Mouse (Mus musculus) intestine, postnatal 0 days (tissue): ENCODE measurements around the gene Lhfp. TPM values are rescaled to one million over a fixed set of nuclear protein-coding genes. Genes with fewer than 3 reads are reported as not detected.

Experiments used
- ATAC-seq: fragments of 200-750 bp; cut with Nextera tagmentation; 2 replicates; pipeline ENCODE4 v1.8.0; 2017; ENCODE audit warnings: mild to moderate bottlenecking, moderate TSS enrichment, moderate library complexity
- H3K27ac ChIP-seq: fragments of 300-500 bp; sonication (generic); 2 replicates; pipeline ENCODE4 v1.5.1; 2014; ENCODE audit warnings: mild to moderate bottlenecking, low read depth, low read length, moderate library complexity
- H3K27me3 ChIP-seq: fragments of 300-500 bp; sonication (generic); replicated peaks from 2 replicates; pipeline ENCODE4 v1.6.1; 2014; ENCODE audit warnings: low read length, mixed read lengths; ENCODE audit not compliant: control insufficient read depth, insufficient read depth
- H3K36me3 ChIP-seq: fragments of 300-500 bp; sonication (generic); 2 replicates; pipeline ENCODE4 v1.6.1; 2014; ENCODE audit warnings: mild to moderate bottlenecking, moderate library complexity; ENCODE audit not compliant: control insufficient read depth, insufficient read depth
- H3K4me1 ChIP-seq: fragments of 300-500 bp; sonication (generic); replicated peaks from 2 replicates; pipeline ENCODE4 v1.6.1; 2014; ENCODE audit warnings: antibody characterized with exemption, low read length, mixed read lengths; ENCODE audit not compliant: control insufficient read depth, insufficient read depth
- H3K4me2 ChIP-seq: fragments of 300-500 bp; sonication (generic); replicated peaks from 2 replicates; pipeline ENCODE4 v1.6.1; 2014; ENCODE audit warnings: low read depth, mild to moderate bottlenecking, moderate library complexity
- H3K4me3 ChIP-seq: fragments of 300-500 bp; sonication (generic); 2 replicates; pipeline ENCODE4 v1.5.1; 2014; ENCODE audit warnings: low read depth, low read length
- H3K9ac ChIP-seq: fragments of 300-500 bp; sonication (generic); 2 replicates; pipeline ENCODE4 v1.6.1; 2014; ENCODE audit warnings: mild to moderate bottlenecking, low read depth, low read length
- H3K9me3 ChIP-seq: fragments of 300-500 bp; sonication (generic); 2 replicates; pipeline ENCODE4 v1.6.1; 2016; ENCODE audit warnings: mixed run types; ENCODE audit not compliant: control insufficient read depth
- CTCF ChIP-seq: sonication (generic); IDR thresholded peaks from 2 replicates; pipeline ENCODE4 v1.5.1; 2016; ENCODE audit warnings: low read depth, mild to moderate bottlenecking, control low read depth, antibody characterized with exemption, moderate library complexity
- WGBS: fragments of 180-500 bp; shearing (Covaris S2); extraction: QIAGEN DNeasy Blood & Tissue Kit; methylation state at CpG from one replicate; pipeline ENCODE4 v1.1.7; 2014; 5-methylcytosine and 5-hydroxymethylcytosine counted together
- polyA plus RNA-seq: library from polyadenylated mRNA; unstranded; fragments of >200 nt; fragmentation: Nextera tagmentation; extraction: Ambion mirVana; gene quantifications from 2 replicates; pipeline ENCODE4 v1.2.1, GENCODE M21; 2015

The Lhfp gene
- polyA plus RNA-seq, 1 experiment from 2014 or later: 30.2 TPM

GRCm38 (mm10) chr3:53100210-53100609, 58.9 kb downstream of the Lhfp start:
- no peak overlapping the region for H3K27ac ChIP-seq
- H3K4me2 ChIP-seq: no peak overlapping the region
- no peak overlapping the region for H3K9ac ChIP-seq
- no peaks in the 10 kb centered on the region for H3K9me3 ChIP-seq
- H3K4me1 ChIP-seq: no peaks in the 10 kb centered on the region
- no peaks in the 10 kb centered on the region for H3K36me3 ChIP-seq
- 86% methylated on average over 3 of the region's 3 CpGs for WGBS
- no peak for TF ChIP-seq CTCF
- no peak for ATAC-seq
- H3K27me3 ChIP-seq: 0 out of 2 replicates have a peak, but pooled peaks cover 2% of the 10 kb centered on the region
- H3K4me3 ChIP-seq: no peak overlapping the region

- WGBS: 54% methylated on average over 6 of the region's 6 CpGs
- no peak for TF ChIP-seq CTCF
- no peak overlapping the region for H3K9ac ChIP-seq
- no peaks in the 10 kb centered on the region for H3K4me1 ChIP-seq
- H3K27me3 ChIP-seq: 0 out of 2 replicates have a peak, but pooled peaks cover 2% of the 10 kb centered on the region
- no peaks in the 10 kb centered on the region for H3K9me3 ChIP-seq
- H3K36me3 ChIP-seq: no peaks in the 10 kb centered on the region
- no peak overlapping the region for H3K4me3 ChIP-seq
- no peak for ATAC-seq
- no peak overlapping the region for H3K4me2 ChIP-seq
- H3K27ac ChIP-seq: no peak overlapping the region
These were observed 59.5 kb downstream of the Lhfp start for GRCm38 (mm10) chr3:53100803-53101202.

DNA sequence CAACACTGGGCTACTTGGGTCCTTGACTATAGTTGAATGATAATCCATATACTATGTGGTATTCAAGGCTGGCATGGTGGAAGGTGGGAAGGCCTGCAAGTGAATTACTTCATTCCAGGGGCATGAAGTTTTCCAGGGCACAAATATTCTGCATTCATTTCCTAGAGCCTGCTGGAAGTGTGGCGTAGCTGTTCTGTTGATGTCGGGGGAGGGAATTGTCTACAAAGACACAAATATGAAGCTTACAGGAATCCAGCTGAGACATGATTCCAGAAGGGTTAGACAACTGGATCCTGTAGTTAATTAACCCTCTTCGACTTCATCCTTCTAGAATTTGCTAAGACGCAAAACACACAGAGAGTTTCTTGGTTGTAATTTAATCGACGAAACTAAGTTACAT, 60.4 kb downstream of the Lhfp start:
- 55% methylated on average over 6 of the region's 6 CpGs for WGBS
- H3K27me3 ChIP-seq: 0 out of 2 replicates have a peak, but pooled peaks cover 2% of the 10 kb centered on the region

DNA sequence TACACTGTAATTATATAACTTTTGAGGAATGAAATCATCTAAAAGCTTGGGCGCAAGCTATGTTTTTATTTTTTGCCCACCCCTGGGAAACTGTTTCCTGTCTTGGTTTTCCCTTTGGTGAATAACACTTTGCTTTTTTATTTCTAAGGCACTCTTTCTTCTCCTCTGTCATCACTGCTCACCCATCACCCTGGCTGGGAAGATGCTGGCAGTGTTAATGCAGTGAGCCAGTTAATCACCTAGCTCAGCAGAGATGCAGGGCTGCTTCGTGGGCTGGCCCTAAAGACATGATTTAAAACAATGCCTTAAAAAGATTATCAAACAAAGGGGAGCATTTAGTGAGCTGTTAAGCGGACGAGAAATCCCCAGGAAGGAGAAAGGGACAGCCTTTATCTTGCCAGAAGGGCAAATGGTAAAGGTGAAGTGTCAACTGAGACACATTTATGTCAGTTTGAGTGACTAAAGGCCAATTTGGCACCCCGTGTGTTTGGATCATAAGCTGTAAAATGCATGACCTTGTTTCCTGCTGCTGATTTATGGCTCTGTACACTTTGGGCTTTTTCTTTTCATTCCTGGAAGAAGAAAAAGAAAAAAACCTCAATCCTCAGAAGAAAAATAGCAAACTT, 60.9 kb downstream of the Lhfp start:
- WGBS: 25% methylated on average over 5 of the region's 5 CpGs
- no peak for TF ChIP-seq CTCF
- Histone ChIP-seq H3K4me3 (no peak overlapping the region), H3K36me3 (no peaks in the 10 kb centered on the region), H3K4me1 (no peaks in the 10 kb centered on the region), H3K9me3 (no peaks in the 10 kb centered on the region), H3K9ac (no peak overlapping the region), H3K4me2 (no peak overlapping the region), H3K27ac (no peak overlapping the region), H3K27me3 (0 out of 2 replicates have a peak, but pooled peaks cover 2% of the 10 kb centered on the region)
- ATAC-seq: no peak

More for the DNA sequence above, 60.4 kb downstream of the Lhfp start:
- Histone ChIP-seq H3K27ac (no peak overlapping the region), H3K36me3 (no peaks in the 10 kb centered on the region), H3K9me3 (no peaks in the 10 kb centered on the region), H3K4me1 (no peaks in the 10 kb centered on the region), H3K9ac (no peak overlapping the region), H3K4me3 (no peak overlapping the region), H3K4me2 (no peak overlapping the region)
- ATAC-seq: no peak
- no peak for TF ChIP-seq CTCF

- no peaks in the 10 kb centered on the region for H3K4me1 ChIP-seq
- 32% methylated on average over 12 of the region's 12 CpGs for WGBS
- H3K27me3 ChIP-seq: 0 out of 2 replicates have a peak, but pooled peaks cover 2% of the 10 kb centered on the region
- no peak for TF ChIP-seq CTCF
- no peak overlapping the region for H3K27ac ChIP-seq
- no peak overlapping the region for H3K9ac ChIP-seq
- no peak for ATAC-seq
- H3K4me3 ChIP-seq: no peak overlapping the region
- no peaks in the 10 kb centered on the region for H3K9me3 ChIP-seq
- H3K4me2 ChIP-seq: no peak overlapping the region
- H3K36me3 ChIP-seq: no peaks in the 10 kb centered on the region
These were observed 61.4 kb downstream of the Lhfp start for GRCm38 (mm10) chr3:53102757-53103153.

- 75% methylated on average over 11 of the region's 11 CpGs for WGBS
These were observed 67.5 kb downstream of the Lhfp start for GRCm38 (mm10) chr3:53108594-53109373.

More at GRCm38 (mm10) chr3:53108594-53109373, 67.5 kb downstream of the Lhfp start:
- H3K4me3 ChIP-seq: no peak overlapping the region
- TF ChIP-seq CTCF: no peak
- 0 out of 2 replicates have a peak, but pooled peaks cover 2% of the 10 kb centered on the region for H3K27me3 ChIP-seq
- no peak overlapping the region for H3K9ac ChIP-seq
- H3K9me3 ChIP-seq: no peaks in the 10 kb centered on the region
- ATAC-seq: no peak
- H3K27ac ChIP-seq: no peak overlapping the region
- no peak overlapping the region for H3K4me2 ChIP-seq
- no peaks in the 10 kb centered on the region for H3K36me3 ChIP-seq
- no peaks in the 10 kb centered on the region for H3K4me1 ChIP-seq
